Mouse (Mus musculus) thymus, postnatal 25 days (tissue): ENCODE data around the gene Wfdc1.

ENCODE experiments used
- DNase-seq: peaks from one replicate; pipeline ENCODE4 v3.0.0; 2022

Gene Wfdc1

DNA sequence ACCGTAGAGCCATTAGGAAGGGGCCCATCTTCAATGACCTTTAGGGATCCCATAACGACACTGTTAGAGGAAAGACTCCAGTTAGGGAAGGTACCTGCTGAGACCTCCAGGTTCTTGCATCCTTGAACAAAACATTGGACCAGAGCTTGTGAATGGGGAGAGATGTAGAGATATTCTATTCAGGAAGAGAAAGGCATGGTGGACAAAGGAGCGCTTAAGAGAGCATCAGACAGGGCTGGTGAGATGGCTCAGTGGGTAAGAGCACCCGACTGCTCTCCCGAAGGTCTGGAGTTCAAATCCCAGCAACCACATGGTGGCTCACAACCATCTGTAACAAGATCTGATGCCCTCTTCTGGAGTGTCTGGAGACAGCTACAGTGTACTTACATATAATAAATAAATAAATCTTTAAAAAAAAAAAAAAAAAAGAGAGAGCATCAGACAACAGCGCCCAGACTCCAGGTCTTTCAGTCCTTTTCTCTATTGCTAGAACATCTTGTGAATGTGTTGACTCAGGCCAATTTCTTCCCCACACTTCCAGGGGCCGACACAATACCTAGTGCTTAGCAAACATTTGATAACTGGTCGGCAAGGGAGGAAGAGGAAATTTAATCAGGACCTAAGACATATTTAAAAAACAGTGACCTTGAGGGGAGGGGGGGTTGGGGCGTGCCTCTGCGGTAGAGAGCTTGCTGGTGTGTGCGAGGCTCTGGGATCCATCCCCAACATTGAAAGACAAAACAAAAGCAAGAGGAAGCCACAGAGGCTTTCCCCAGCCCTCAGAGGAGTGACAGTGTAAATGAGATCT is 71.1 kb downstream of the Wfdc1 start:
- no peak for DNase-seq
